Mouse (Mus musculus): ENCODE measurements around the gene Osbpl6.

Osbpl6 gene

GRCm38 (mm10) chr2:76498891-76499290 lies 92.6 kb downstream of the Osbpl6 start:
- no peak for DNase-seq (ENCODE audit: low read depth, low spot score)

GRCm38 (mm10) chr2:76504122-76504839 lies 98.0 kb downstream of the Osbpl6 start:
- DNase-seq (ENCODE audit: low read depth, low spot score), result peak; percentile 54

- no peak for DNase-seq (ENCODE audit: low read depth, low spot score)
Measured at GRCm38 (mm10) chr2:76504989-76505388, 98.7 kb downstream of the Osbpl6 start.

- DNase-seq (ENCODE audit: low read depth, low spot score), result no peak
Measured at GRCm38 (mm10) chr2:76511281-76511721, 105.0 kb downstream of the Osbpl6 start.

GRCm38 (mm10) chr2:76512133-76512532 lies 105.8 kb downstream of the Osbpl6 start:
- DNase-seq (ENCODE audit: low read depth, low spot score), result no peak

GRCm38 (mm10) chr2:76512888-76513287 lies 106.6 kb downstream of the Osbpl6 start:
- no peak for DNase-seq (ENCODE audit: low read depth, low spot score)

- no peak for DNase-seq (ENCODE audit: low read depth, low spot score)
Measured at GRCm38 (mm10) chr2:76513296-76513695, 107.0 kb downstream of the Osbpl6 start.

GRCm38 (mm10) chr2:76517471-76517870 lies 111.2 kb downstream of the Osbpl6 start:
- DNase-seq (ENCODE audit: low read depth, low spot score), result no peak

- DNase-seq (ENCODE audit: low read depth, low spot score), result no peak
Measured at GRCm38 (mm10) chr2:76518407-76519063, 112.2 kb downstream of the Osbpl6 start.

- no peak for DNase-seq (ENCODE audit: low read depth, low spot score)
Measured at GRCm38 (mm10) chr2:76521585-76521984, 115.3 kb downstream of the Osbpl6 start.

GRCm38 (mm10) chr2:76524451-76524850 lies 118.1 kb downstream of the Osbpl6 start:
- no peak for DNase-seq (ENCODE audit: low read depth, low spot score)

GRCm38 (mm10) chr2:76525645-76526044 lies 119.3 kb downstream of the Osbpl6 start:
- DNase-seq (ENCODE audit: low read depth, low spot score), result no peak

- no peak for DNase-seq (ENCODE audit: low read depth, low spot score)
Measured at GRCm38 (mm10) chr2:76532490-76533126, 126.3 kb downstream of the Osbpl6 start.

- no peak for DNase-seq (ENCODE audit: low read depth, low spot score)
Measured at GRCm38 (mm10) chr2:76534932-76535331, 128.6 kb downstream of the Osbpl6 start.

GRCm38 (mm10) chr2:76541900-76542299 lies 135.6 kb downstream of the Osbpl6 start:
- no peak for DNase-seq (ENCODE audit: low read depth, low spot score)

GRCm38 (mm10) chr2:76542921-76543320 lies 136.6 kb downstream of the Osbpl6 start:
- no peak for DNase-seq (ENCODE audit: low read depth, low spot score)

GRCm38 (mm10) chr2:76545539-76545938 lies 139.2 kb downstream of the Osbpl6 start:
- no peak for DNase-seq (ENCODE audit: low read depth, low spot score)

- DNase-seq (ENCODE audit: low read depth, low spot score), result no peak
Measured at GRCm38 (mm10) chr2:76548171-76548570, 141.9 kb downstream of the Osbpl6 start.

- DNase-seq (ENCODE audit: low read depth, low spot score), result no peak
Measured at GRCm38 (mm10) chr2:76548836-76549235, 142.5 kb downstream of the Osbpl6 start.

- DNase-seq (ENCODE audit: low read depth, low spot score), result no peak
Measured at GRCm38 (mm10) chr2:76549316-76549715, 143.0 kb downstream of the Osbpl6 start.

GRCm38 (mm10) chr2:76555852-76556558 lies 149.7 kb downstream of the Osbpl6 start:
- no peak for DNase-seq (ENCODE audit: low read depth, low spot score)

- DNase-seq (ENCODE audit: low read depth, low spot score), result no peak
Measured at GRCm38 (mm10) chr2:76560146-76560545, 153.8 kb downstream of the Osbpl6 start.
